Mouse (Mus musculus): ENCODE results near the gene Mgea5. TPM values are rescaled to one million over a fixed set of nuclear protein-coding genes. Genes with fewer than 3 reads are reported as not detected.

Gene Mgea5
- polyA plus RNA-seq, 1 experiment from 2014 or later, result 42.9 TPM

GRCm38 (mm10) chr19:45722188-45722587 lies 61.4 kb downstream of the Mgea5 start:
- H3K4me1 ChIP-seq (ENCODE audit: insufficient read depth, low read length), result peaks cover 21% of the 10 kb centered on the region
- H3K9me3 ChIP-seq (ENCODE audit: low read length), result no peaks in the 10 kb centered on the region
- no peak overlapping the region for H3K9ac ChIP-seq (replicated peaks; ENCODE audit: low read length)
- H3K27ac ChIP-seq (ENCODE audit: low read length), result no peak overlapping the region
- H3K36me3 ChIP-seq (ENCODE audit: insufficient read depth, low read length), result no peaks in the 10 kb centered on the region
- H3K4me3 ChIP-seq (ENCODE audit: low read length), result no peak overlapping the region
- no peaks in the 10 kb centered on the region for H3K27me3 ChIP-seq (ENCODE audit: insufficient read depth, low read length)
- 77% methylated on average over 5 of the region's 5 CpGs for WGBS
- no peak for ATAC-seq (ENCODE audit: low FRiP score, low TSS enrichment)
- no peak overlapping the region for H3K4me2 ChIP-seq (replicated peaks; ENCODE audit: low read depth, low read length)

- no peaks in the 10 kb centered on the region for H3K9me3 ChIP-seq (ENCODE audit: low read length)
- no peaks in the 10 kb centered on the region for H3K36me3 ChIP-seq (ENCODE audit: insufficient read depth, low read length)
- no peak overlapping the region for H3K9ac ChIP-seq (replicated peaks; ENCODE audit: low read length)
- H3K27me3 ChIP-seq (ENCODE audit: insufficient read depth, low read length), result no peaks in the 10 kb centered on the region
- H3K4me1 ChIP-seq (ENCODE audit: insufficient read depth, low read length), result peaks cover 19% of the 10 kb centered on the region
- no peak overlapping the region for H3K4me3 ChIP-seq (ENCODE audit: low read length)
- peak overlapping the region; percentile 33 for H3K4me2 ChIP-seq (replicated peaks; ENCODE audit: low read depth, low read length)
- ATAC-seq (ENCODE audit: low FRiP score, low TSS enrichment), result no peak
- 60% methylated on average over 3 of the region's 3 CpGs for WGBS
- no peak overlapping the region for H3K27ac ChIP-seq (ENCODE audit: low read length)
Measured at GRCm38 (mm10) chr19:45718286-45718685, 65.4 kb downstream of the Mgea5 start.

GRCm38 (mm10) chr19:45717493-45718220 lies 66.0 kb downstream of the Mgea5 start:
- Histone ChIP-seq H3K27me3 (ENCODE audit: insufficient read depth, low read length) (no peaks in the 10 kb centered on the region), H3K36me3 (ENCODE audit: insufficient read depth, low read length) (no peaks in the 10 kb centered on the region), H3K4me3 (ENCODE audit: low read length) (peak overlapping the region; percentile 16), H3K9ac (replicated peaks; ENCODE audit: low read length) (peak overlapping the region; percentile 58), H3K27ac (ENCODE audit: low read length) (no peak overlapping the region), H3K9me3 (ENCODE audit: low read length) (no peaks in the 10 kb centered on the region), H3K4me2 (replicated peaks; ENCODE audit: low read depth, low read length) (peak overlapping the region; percentile 33), H3K4me1 (ENCODE audit: insufficient read depth, low read length) (peaks cover 19% of the 10 kb centered on the region)
- 6% methylated on average over 16 of the region's 16 CpGs for WGBS
- ATAC-seq (ENCODE audit: low FRiP score, low TSS enrichment), result peak; percentile 66; the same call in 1 of the 2 replicates

GRCm38 (mm10) chr19:45708704-45709103 lies 74.9 kb downstream of the Mgea5 start:
- H3K4me1 ChIP-seq (ENCODE audit: insufficient read depth, low read length), result peaks cover 7% of the 10 kb centered on the region
- H3K27me3 ChIP-seq (ENCODE audit: insufficient read depth, low read length), result no peaks in the 10 kb centered on the region
- H3K36me3 ChIP-seq (ENCODE audit: insufficient read depth, low read length), result no peaks in the 10 kb centered on the region
- 0 out of 2 replicates have a peak, but pooled peaks cover 4% of the 10 kb centered on the region for H3K9me3 ChIP-seq (ENCODE audit: low read length)
- ATAC-seq (ENCODE audit: low FRiP score, low TSS enrichment), result no peak
- H3K4me2 ChIP-seq (replicated peaks; ENCODE audit: low read depth, low read length), result no peak overlapping the region
- no peak overlapping the region for H3K9ac ChIP-seq (replicated peaks; ENCODE audit: low read length)
- H3K4me3 ChIP-seq (ENCODE audit: low read length), result no peak overlapping the region
- 81% methylated on average over 3 of the region's 3 CpGs for WGBS
- no peak overlapping the region for H3K27ac ChIP-seq (ENCODE audit: low read length)

Other genes starting within 250 kb of the Mgea5 start
- 20.4 and 21.9 TPM in 2 replicates for gene Poll, start 223.3 kb downstream of the Mgea5 start, polyA plus RNA-seq (2015; fragmentation: Nextera tagmentation; extraction: Ambion mirVana)
- gene Gm17018, start 223.2 kb downstream of the Mgea5 start, polyA plus RNA-seq (2015; fragmentation: Nextera tagmentation; extraction: Ambion mirVana), result 52.4 and 52.9 TPM in 2 replicates
- gene Fbxw4, start 123.5 kb downstream of the Mgea5 start, polyA plus RNA-seq (2015; fragmentation: Nextera tagmentation; extraction: Ambion mirVana), result 7.2 and 7.9 TPM in 2 replicates
- 13.0 and 15.5 TPM in 2 replicates for gene Fgf8, start 40.9 kb downstream of the Mgea5 start, polyA plus RNA-seq (2015; fragmentation: Nextera tagmentation; extraction: Ambion mirVana)
- 16.3 and 18.1 TPM in 2 replicates for gene Npm3, start 34.2 kb downstream of the Mgea5 start, polyA plus RNA-seq (2015; fragmentation: Nextera tagmentation; extraction: Ambion mirVana)
- 2.0 and 2.3 TPM in 2 replicates for gene Kcnip2, start 32.2 kb upstream of the Mgea5 start, polyA plus RNA-seq (2015; fragmentation: Nextera tagmentation; extraction: Ambion mirVana)
- 20.9 and 21.9 TPM in 2 replicates for gene Armh3, start 214.7 kb upstream of the Mgea5 start, polyA plus RNA-seq (2015; fragmentation: Nextera tagmentation; extraction: Ambion mirVana)
- gene Hps6, start 219.7 kb upstream of the Mgea5 start, polyA plus RNA-seq (2015; fragmentation: Nextera tagmentation; extraction: Ambion mirVana), result 9.8 and 10.5 TPM in 2 replicates

Measured in kidney, embryonic 16.5 days (tissue).